Comparison of ENCODE assay signal across 11 mouse cellular contexts in genomic region chr5:150137772-150138451, GRCm38 (mm10). TPM values are rescaled to one million over a fixed set of nuclear protein-coding genes. Genes with fewer than 3 reads are reported as not detected.
DNase-seq lines count a peak whose midpoint lies in the region; ATAC-seq and TF ChIP-seq lines count a peak whose summit lies in the region.
"Had no signal": no experiment of that assay in that cellular context is flagged by ENCODE, and none has a peak within 500 bp of the region (broad histone marks: within the 10 kb centered on the region; RNA-seq: fewer than 3 reads in every experiment).

No protein-coding gene starts in this region.

- no peak overlapping the region for H3K9ac ChIP-seq in kidney, postnatal 0 days (ENCODE audit: low read depth, low read length)
- H3K9ac ChIP-seq: embryonic facial prominence, embryonic 12.5 days had no signal

- no peaks in the 10 kb centered on the region for H3K9me3 ChIP-seq in kidney, postnatal 0 days (replicated peaks; ENCODE audit: low read length)
- H3K9me3 ChIP-seq: embryonic facial prominence, embryonic 12.5 days had no signal

- H3K4me1 ChIP-seq in kidney, postnatal 0 days (replicated peaks; ENCODE audit: insufficient read depth, low read length) = no peaks in the 10 kb centered on the region
- H3K4me1 ChIP-seq: embryonic facial prominence, embryonic 12.5 days had no signal

- H3K4me2 ChIP-seq in kidney, postnatal 0 days (ENCODE audit: low read length) = no peak overlapping the region
- H3K4me2 ChIP-seq: embryonic facial prominence, embryonic 12.5 days had no signal

- no peak overlapping the region for H3K27ac ChIP-seq in kidney, postnatal 0 days
- H3K27ac ChIP-seq: embryonic facial prominence, embryonic 12.5 days; macrophage had no signal

- H3K27me3 ChIP-seq in kidney, postnatal 0 days (ENCODE audit: insufficient read depth, low read length) = no peaks in the 10 kb centered on the region
- H3K27me3 ChIP-seq: embryonic facial prominence, embryonic 12.5 days had no signal

- no peak for DNase-seq in kidney, postnatal 0 days (ENCODE audit: low spot score)
- no peak for DNase-seq in kidney, adult 8-10 months
- DNase-seq in thymus, postnatal 0 days (ENCODE audit: low spot score) = peak; percentile 14
- DNase-seq in thymus, adult 18-20 months = no peak
- peak; percentile 34 for DNase-seq in c-Kit-positive CD71-positive TER-119-positive erythroid progenitor cells, embryonic 14.5 days (ENCODE audit: low spot score)
- DNase-seq in thymus, postnatal 4 days = peak; percentile 65
- no peak for DNase-seq in Muller cell, postnatal 12 days (ENCODE audit: inconsistent ontology term)
- DNase-seq in gastrocnemius, postnatal 10 days = no peak
- DNase-seq: adrenal gland, adult 8-10 months had no signal

- TF ChIP-seq CTCF in kidney, postnatal 0 days (IDR thresholded peaks at IDR 0.05; ENCODE audit: low read depth) = peak; percentile 38; the same call in 1 of the 2 replicates

- H3K36me3 ChIP-seq in kidney, postnatal 0 days (ENCODE audit: insufficient read depth, low read length) = no peaks in the 10 kb centered on the region
- H3K36me3 ChIP-seq: embryonic facial prominence, embryonic 12.5 days had no signal

- WGBS in kidney, postnatal 0 days = 89% methylated on average over 9 of the region's 9 CpGs

- no peak overlapping the region for H3K4me3 ChIP-seq in kidney, postnatal 0 days (replicated peaks; ENCODE audit: low read depth, low read length)
- H3K4me3 ChIP-seq: embryonic facial prominence, embryonic 12.5 days had no signal

- ATAC-seq in kidney, postnatal 0 days (replicated peaks; ENCODE audit: low FRiP score, low read depth) = no peak

RNA-seq across cellular contexts. Expression of gene Fry, which starts 19.5 kb away (rescaled TPM):
- polyA plus RNA-seq in kidney, postnatal 0 days (2015; fragmentation: Nextera tagmentation; extraction: Ambion mirVana) = 8.5 and 9.6 TPM in 2 replicates
- polyA plus RNA-seq in thymus, postnatal 0 days (2015; fragmentation: Nextera tagmentation; extraction: Ambion mirVana) = 3.6 and 5.3 TPM in 2 replicates
- 10 to 100 TPM; 77.1 to 89.4 TPM for total RNA-seq in gastrocnemius, postnatal 10 days (2021)

Comparison
In these comparisons a context has a peak if more than half of its experiments do, and no peak if none do; other contexts are left out.
1. DNase-seq: peak in thymus, postnatal 0 days (single experiment), c-Kit-positive CD71-positive TER-119-positive erythroid progenitor cells, embryonic 14.5 days (single experiment) and thymus, postnatal 4 days (single experiment); none in kidney, postnatal 0 days (single experiment), kidney, adult 8-10 months (0 of 2), thymus, adult 18-20 months (0 of 2), Muller cell, postnatal 12 days (single experiment) and gastrocnemius, postnatal 10 days (single experiment).